Mouse (Mus musculus) sigmoid colon, adult 10 weeks (tissue): ENCODE data around the gene Pth. TPM values are rescaled to one million over a fixed set of nuclear protein-coding genes. Genes with fewer than 3 reads are reported as not detected.

Experiments used
- polyA plus RNA-seq: library from polyadenylated mRNA; stranded (reverse); fragments of 350-450 nt; fragmentation: Illumina TruSeq; extraction: RNeasy Lipid Tissue Mini Kit (QIAGEN cat#74804); gene quantifications from one replicate; pipeline ENCODE4 v1.2.3, GENCODE M21; 2014; ENCODE audit warnings: low read depth, low replicate concordance

The Pth gene
- not detected for polyA plus RNA-seq

DNA sequence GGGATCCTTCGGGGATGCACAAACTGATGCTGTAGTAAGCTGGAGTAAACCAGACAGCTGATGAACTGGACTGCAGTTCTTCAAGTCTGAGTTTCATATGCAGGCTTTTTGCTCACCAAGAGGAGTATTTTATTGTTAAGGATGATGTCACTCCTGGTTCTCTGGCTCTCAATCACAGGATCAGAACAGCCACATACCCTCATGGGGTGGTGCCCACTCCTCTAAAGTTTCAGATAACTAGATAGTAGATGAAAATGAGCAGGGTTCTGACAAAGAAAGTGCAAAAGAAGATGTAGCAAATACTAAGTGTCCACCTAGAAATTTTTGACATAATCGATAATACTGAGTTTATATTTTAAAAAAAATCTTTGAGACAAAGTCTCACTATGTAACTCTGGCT is at the start of gene Pth:
Gene Pth, minus strand, starts transcription at position 101 of the 400 bp plus-strand sequence.

DNA sequence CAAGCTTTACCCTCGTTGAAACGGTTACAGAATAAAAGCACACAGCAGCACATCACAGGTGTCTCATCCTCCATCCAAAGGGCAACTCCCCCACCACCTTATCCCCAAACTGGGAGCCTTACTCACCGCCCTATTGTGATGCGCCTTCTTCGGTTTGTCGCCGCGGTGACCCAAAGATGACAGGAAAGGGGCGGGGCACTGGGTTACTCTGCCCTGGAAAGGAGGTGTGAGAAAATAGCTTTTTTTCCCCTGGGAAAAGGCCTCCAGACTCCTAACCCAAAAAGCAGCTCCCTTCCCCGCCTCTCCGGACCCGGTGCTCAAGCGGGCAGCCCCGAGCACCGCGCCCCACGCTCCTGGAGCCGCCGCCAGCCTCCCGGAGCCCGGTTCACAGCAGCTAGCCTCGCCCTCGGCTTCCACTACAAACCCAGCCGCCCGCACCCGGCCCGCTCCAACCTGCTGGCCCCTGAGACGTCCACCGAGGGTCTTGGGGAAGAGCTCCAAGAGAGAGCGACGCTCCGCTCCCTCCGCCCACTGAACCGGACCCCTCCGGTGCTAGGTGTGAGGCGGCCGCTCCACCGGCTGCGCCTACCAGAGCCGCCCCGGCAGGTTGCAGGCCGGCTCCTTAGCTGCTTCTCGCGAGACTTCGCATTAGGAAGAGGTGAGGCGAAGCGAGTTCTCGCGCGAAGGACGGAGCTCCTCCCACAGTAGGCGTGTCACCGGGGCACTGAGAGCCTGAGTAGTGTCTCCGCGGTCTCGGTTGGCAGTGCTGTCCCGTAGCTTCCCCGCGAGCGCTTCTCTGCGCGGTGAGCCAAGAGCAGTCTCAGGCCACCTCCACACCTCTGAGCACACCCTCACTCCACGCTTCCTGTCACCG is 19.4 kb downstream of the Pth start, which contains the start of gene Btbd10:
Gene Btbd10, minus strand, starts transcription at position 647 of the 874 bp plus-strand sequence.

Other genes with a start within 250 kb of the Pth start
- gene Arntl, start 181.1 kb downstream of the Pth start, polyA plus RNA-seq, result 75.5 TPM
- 33.5 TPM for gene Btbd10, start 19.2 kb downstream of the Pth start, polyA plus RNA-seq
- gene Far1, start 125.3 kb upstream of the Pth start, polyA plus RNA-seq, result 705 TPM